Mouse (Mus musculus): ENCODE measurements around the gene Limch1.

DNA sequence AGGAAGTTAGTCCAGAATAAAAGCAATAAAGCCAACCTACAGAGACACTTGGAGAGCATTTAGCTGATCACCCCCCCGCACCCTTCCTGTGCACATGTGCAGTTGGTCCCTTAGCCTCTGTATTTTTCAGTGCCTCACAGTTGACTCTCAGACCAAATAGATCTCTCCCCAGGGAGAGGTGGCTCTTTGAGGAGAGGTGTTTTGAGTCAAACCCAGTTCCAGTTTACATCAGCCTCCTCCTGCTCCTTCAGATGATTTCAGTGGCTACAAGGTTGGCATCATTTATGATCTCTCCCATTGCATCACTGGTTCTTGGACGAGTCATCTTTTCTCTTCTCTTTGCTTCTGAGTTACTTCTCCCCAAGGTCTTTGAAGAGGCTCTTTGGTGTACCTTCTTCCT is 197.3 kb downstream of the Limch1 start:
- TF ChIP-seq GATA1 (IDR thresholded peaks at IDR 0.05; ENCODE audit: borderline replicate concordance, low read length) (no peak), FLI1 (IDR thresholded peaks at IDR 0.05; ENCODE audit: low read length) (no peak)
